Mouse (Mus musculus): Measurements from ENCODE around the gene Ccp110. TPM values are rescaled to one million over a fixed set of nuclear protein-coding genes. Genes with fewer than 3 reads are reported as not detected.

Gene Ccp110
- polyA plus RNA-seq, 2 experiments from 2014 or later, result 4.7 to 7.7 TPM

DNA sequence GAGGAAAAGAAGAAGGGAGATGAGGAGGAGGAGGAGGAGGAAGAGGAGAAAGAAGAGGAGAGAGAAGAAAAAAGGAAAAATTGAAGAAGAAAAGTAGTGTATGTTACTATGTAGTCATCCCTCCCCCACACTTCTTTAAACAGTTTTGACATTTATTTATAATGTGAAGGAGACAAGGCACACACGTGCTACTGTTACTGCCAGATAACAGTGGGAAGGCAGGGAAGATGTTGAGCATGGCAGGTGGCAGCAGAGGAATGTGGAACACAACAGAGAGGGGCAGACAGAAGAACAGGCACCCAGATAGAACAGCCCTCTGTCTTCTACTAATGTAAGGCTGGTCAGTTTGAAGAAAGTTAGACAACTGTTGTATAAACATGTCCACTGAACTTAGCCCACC, 57.3 kb downstream of the Ccp110 start:
- no peak for ATAC-seq

DNA sequence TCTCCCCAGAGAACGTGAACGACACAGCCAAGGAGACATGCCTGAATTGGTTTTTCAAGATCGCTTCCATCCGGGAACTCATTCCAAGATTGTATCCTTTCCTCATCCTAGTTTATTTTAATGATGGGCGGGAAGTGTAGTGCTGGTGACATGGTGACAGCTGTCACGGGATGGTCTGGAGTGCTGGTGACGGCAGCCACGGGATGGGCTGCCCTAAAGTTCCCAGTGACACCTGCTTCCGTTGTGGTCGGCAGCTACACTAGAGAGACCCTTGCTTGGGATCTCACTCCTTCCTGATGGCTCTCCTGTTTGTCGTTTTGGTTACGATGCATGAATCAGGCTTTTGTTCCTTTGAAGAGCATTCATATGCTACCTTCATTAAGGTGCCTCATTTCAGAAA, 60.7 kb downstream of the Ccp110 start:
- no peak for ATAC-seq

DNA sequence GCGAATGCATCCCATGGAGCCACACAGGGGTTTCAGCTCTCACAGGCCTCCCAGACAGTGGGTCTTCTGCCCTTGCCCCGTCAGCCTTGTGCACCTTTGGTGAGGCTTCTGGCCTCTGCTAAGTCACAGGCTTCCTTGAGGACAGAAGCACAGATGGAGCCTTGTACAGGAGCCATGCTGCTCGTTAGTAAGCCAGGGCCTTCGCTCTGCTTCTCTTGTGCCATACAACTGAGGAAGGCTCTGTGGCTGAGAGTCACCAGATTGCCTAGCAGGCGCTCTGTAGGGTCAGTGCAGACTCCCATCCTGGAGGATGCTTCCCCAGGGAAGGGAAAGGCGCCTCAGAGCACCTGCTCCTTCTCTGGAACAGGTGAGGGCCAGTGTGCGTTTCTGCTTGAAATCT, 63.6 kb downstream of the Ccp110 start:
- no peak for ATAC-seq

DNA sequence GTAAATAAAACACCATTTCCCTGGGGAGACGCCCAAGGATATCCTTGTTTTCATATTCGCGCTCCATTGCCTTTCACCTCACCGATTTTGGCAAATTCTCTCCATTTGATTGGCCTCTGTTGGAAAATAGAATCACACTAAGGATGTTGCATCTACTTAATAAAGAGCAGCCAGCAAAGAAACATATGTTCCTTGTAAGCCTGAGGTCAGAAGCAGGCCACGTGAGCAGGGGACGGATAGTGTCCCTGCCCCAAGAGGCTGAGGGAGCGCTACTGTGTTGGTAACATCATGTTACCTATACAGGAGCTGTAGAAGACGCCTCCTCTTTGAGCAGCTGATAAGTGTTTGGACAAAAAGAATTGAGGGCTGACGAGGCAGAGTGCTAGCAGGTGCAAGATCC, 64.1 kb downstream of the Ccp110 start:
- no peak for ATAC-seq

DNA sequence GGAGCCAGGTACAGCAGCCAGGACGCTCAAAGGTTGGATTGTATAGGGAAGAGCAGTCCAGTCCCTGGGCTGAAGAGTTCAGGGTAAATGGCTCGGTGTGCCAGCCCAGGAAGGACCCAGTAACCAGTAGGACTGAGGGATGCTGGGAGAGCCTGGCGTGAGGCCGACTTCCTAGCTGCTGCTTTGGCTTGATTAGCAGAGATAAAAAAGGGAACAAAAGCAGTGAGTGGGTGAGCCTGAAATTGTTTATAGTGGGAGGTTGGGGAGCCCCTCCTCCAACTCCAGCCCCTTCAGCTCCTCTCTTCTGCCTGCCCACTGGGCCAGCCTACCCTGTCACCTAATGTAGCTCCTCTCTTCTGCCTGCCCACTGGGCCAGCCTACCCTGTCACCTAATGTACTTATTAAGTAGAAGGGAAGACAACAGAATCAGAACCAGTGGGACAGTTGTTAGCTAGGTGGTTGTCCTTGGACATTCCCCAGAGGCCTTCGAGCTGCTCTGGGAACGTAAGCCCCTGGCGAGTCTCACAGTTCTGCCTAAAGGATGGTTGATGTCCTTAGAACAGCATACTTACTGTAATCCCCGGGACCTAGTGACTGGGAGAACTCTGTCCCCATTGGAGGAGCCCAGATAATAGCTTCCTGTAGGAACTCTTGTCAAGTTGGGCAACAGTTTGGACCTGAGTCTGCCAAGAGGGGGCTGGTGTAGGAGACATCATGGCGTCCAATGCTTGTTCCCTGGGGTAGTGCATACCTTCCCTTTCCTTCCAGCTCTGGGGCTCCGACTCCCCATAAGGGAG, 65.4 kb downstream of the Ccp110 start:
- no peak for ATAC-seq

DNA sequence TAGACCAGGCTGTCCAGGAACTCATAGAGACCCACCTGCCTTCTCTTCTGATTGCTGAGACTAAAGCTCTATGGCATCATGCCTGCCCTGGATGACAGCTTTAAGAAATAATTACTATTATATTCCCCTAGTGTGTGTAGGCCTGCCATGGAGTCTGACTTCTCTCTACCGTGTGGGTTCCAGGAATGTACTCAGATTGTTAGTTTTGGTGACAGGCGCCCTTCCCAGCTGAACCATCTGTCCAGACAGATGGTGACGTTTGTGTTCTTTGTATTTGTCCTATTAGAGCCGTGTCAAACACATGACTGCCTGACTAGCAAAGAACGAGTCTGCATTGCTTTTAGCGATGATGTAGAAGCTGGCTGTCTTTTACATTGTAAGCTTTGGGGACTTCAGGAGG, 66.2 kb downstream of the Ccp110 start:
- ATAC-seq, result no peak

DNA sequence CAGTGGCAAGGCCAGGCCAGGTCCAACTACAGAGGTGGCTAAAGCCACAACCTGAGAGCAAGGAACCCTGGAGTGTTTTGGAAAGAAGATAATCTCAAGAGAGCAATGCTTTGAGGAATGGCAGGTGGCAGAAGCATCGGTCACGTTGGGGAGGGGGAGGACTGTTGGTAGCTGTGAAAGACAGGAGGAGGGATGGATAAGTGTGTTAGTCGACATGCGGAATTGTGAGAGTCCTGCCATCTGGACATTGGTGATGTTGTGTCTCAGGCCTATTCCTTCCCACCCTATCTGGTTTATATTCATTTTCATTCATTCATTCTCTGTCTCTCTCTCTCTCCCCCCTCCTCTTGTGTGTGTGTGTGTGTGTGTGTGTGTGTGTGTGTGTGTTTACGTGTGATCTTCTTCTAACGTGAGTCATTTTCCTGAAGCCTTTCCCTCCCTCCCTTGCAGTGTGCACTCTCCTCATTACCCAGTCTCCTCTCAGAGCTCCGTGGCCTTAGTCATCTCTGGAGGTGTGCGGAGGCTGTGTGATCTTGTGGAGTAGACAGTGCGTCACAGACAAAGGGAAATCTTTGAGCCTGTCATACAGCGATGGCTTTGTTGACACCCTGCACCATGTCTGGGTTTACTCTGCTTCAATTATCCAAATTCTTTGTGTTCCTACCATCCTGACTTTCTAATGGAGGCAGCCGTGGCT, 71.1 kb downstream of the Ccp110 start:
- no peak for ATAC-seq

DNA sequence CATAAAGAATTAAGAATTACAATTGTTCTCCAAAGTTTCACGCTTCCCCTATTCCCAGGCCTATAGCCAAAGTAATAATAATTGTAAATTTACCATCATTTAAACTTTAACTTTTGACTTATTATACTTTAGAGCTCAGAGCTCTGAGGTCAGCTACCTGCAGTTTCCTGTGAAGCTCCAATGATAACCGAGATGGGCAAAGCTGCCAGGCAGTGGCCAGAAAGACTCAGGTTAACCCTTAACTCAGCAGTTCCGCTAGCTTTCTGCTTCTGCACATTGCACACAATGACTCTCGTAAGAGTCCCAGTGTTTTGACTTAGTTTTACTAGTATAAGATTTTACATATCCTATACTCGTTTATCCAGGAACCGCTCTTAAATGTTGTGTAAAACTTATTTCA, 73.7 kb downstream of the Ccp110 start:
- ATAC-seq, result no peak

Other genes with a start within 250 kb of the Ccp110 start
- gene Itpripl2, start 220.6 kb upstream of the Ccp110 start, polyA plus RNA-seq (2017; shearing (Covaris generic)), result under 1 TPM; 0.63 to 0.77 TPM
- gene Coq7, start 179.2 kb upstream of the Ccp110 start, polyA plus RNA-seq (2017; shearing (Covaris generic)), result 10 to 100 TPM; 10.3 to 10.7 TPM
- gene Tmc7, start 127.8 kb upstream of the Ccp110 start, polyA plus RNA-seq (2017; shearing (Covaris generic)), result not detected
- not detected for gene Tmc5, start 115.3 kb upstream of the Ccp110 start, polyA plus RNA-seq (2017; shearing (Covaris generic))
- gene Gde1, start 6.8 kb upstream of the Ccp110 start, polyA plus RNA-seq (2017; shearing (Covaris generic)), result 10 to 100 TPM; 15.9 to 17.9 TPM
- gene Vps35l, start 27.7 kb downstream of the Ccp110 start, polyA plus RNA-seq (2017; shearing (Covaris generic)), result 100 to 1,000 TPM in 1 of 2 experiments, 10 to 100 TPM in 1; 67.3 to 132 TPM
- under 1 TPM; 0.35 to 0.56 TPM for gene Iqck, start 143.2 kb downstream of the Ccp110 start, polyA plus RNA-seq (2017; shearing (Covaris generic))
- gene Knop1, start 143.7 kb downstream of the Ccp110 start, polyA plus RNA-seq (2017; shearing (Covaris generic)), result 10 to 100 TPM; 37.0 to 39.8 TPM

Measured in CD4-positive, CD25-positive, alpha-beta regulatory T cell, adult 4 months (primary cell).